Mouse (Mus musculus): ENCODE data around the gene 4930558C23Rik. TPM values are rescaled to one million over a fixed set of nuclear protein-coding genes. Genes with fewer than 3 reads are reported as not detected.
"Not testable (repeated sequence)": the region's sequence is repeated elsewhere in the genome, so short reads cannot be mapped to it uniquely, and the experiment has no call there.

4930558C23Rik gene
- not detected for total RNA-seq (2021)
- long read RNA-seq, experiment 1 = 0 reads
- long read RNA-seq, experiment 2 = 0 reads

- no peak for DNase-seq
Observed at GRCm38 (mm10) chr3:95402741-95403140, at the start of gene 4930558C23Rik. Gene 4930558C23Rik, minus strand, starts transcription at chr3:95402841.

GRCm38 (mm10) chr3:95450915-95451314, 48.3 kb upstream of the 4930558C23Rik start:
- DNase-seq = no peak

DNA sequence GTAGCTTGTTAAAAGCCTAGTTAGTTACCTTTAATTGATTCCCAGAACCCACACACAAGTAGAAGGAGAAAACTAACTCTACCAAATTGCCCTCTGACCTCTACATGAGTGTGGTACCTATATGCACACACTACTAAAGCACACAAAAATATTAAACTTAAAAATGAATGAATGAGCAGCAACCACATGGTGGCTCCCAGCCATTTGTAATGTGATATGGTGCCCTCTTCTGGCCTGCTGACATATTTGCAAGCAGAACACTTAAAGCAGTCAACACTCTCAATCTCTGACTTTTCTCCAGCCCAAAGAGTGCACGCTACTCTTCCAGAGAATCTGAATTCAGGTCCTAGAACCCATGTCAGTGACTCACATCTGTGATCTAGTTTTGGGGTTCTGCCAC, 47.8 kb upstream of the 4930558C23Rik start:
- peak; percentile 24 for DNase-seq

DNA sequence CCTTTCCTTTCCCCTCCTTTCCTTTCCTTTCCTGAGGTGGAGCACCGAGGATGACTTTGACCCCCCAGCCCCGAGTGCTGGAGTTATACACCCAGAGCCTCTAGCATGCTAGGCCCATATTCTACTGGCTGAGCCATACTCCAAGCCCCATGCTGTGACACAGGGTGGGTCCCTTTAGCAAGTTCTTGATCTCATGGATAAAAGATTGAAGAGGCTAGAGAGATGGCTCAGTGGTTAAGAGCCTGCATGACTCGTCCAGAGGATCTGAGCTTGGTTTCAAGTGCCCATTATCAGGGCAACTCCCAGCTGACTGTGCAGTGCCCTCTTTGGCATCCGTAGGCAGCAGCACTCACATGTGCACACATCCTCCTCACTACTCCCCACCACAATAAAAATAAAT, 42.7 kb upstream of the 4930558C23Rik start:
- no peak for DNase-seq

- DNase-seq = no peak
Observed at GRCm38 (mm10) chr3:95442406-95443117, 39.9 kb upstream of the 4930558C23Rik start.

DNA sequence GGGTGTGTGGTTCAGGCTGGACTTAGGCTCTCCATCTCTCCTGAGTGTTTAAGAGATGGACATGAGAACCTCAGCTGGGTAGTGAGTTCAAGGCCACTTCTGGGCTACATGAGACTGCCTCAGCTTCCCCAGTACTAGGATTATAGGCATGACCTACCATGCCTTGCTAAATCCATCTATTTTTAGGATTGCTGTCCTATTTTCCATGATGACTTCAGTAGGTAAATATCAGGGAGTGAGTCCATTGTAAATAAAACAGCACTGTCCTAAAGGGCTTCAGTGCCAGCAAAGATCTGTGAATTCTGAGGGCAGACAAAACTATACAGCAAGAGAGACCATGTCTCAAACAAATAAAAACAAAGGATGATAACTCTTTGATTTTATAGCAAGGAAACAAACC, 37.0 kb upstream of the 4930558C23Rik start:
- DNase-seq = no peak

DNA sequence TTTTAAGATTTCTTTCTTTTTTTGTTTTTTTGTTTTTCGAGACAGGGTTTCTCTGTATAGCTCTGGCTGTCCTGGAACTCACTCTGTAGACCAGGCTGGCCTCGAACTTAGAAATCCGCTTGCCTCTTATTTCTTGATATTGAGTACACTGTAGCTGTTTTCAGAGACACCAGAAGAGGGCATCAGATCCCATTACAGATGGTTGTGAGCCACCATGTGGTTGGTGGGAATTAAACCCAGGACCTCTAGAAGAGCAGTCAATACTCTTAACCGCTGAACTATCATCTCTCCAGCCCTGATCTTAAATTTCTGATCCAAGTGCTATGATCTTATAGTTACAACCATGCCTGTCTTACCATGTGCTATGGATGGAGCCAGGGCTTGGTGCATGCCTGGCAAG, 36.0 kb upstream of the 4930558C23Rik start:
- not testable (repeated sequence) for DNase-seq

DNA sequence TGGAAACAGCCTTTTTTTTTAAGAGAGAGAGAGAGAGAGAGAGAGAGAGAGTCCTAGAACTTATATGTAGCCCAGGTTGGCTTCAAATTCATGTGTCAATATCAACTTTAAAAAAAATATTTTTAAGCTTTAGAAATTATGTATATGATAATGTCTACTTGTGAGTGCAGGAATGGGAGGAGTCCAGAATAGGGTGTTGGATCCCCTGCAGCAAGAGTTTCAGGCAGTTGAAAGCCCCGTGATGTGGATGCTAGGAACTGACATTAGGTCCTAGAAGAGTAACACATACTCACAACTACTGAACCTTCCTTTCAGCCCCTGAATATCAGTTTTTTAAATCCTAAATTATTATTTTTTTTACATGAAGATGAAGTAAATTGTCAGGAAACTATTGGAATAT, 32.9 kb upstream of the 4930558C23Rik start:
- DNase-seq = no peak

GRCm38 (mm10) chr3:95434983-95435370, 32.3 kb upstream of the 4930558C23Rik start:
- no peak for DNase-seq

GRCm38 (mm10) chr3:95434136-95434982, 31.7 kb upstream of the 4930558C23Rik start, which contains the start of gene Arnt:
Gene Arnt, plus strand, starts transcription at chr3:95434388.
- peak; percentile 82 for DNase-seq

DNA sequence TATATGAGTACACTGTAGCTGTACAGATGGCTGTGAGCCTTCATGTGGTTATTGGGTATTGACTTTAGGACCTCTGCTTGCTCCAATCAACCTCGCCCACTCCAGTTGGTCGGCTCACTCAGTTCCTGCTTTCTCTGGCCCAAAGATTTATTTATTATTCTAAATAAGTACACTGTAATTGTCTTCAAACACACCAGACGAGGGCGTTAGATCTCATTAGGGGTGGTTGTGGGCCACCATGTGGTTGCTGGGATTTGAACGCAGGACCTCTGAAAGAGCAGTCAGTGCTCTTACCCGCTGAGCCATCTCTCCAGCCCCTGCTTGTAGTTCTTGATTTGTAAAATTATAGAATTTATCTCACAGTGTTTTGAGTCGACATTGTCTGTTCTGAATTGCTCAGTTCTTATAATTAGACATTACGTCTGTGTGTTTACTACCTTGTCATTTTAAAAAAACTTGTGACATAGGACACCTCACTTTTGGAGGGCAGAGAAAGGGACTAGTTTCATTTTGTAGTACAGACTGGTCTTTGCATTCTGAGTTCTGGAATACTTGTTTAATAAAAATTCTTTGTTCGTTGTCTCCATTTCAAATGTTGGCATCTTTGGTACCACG, 30.8 kb upstream of the 4930558C23Rik start:
- DNase-seq = no peak

DNA sequence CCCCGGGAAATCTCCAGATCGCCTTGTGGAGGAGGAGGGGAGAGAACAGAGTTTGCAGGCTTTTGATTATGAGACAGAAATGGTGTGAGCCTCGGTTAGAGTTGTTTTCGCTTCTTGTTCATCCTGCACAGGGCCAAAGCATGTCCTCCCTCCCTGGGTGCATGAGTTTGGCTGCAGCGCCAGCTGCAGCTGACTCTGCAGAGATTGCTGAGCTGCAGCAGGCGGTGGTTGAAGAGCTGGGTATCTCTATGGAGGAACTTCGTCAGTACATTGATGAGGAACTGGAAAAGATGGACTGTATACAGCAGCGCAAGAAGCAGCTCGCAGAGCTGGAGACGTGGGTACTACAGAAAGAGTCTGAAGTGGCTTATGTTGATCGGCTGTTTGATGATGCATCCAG, 25.8 kb upstream of the 4930558C23Rik start:
- DNase-seq = not testable (repeated sequence)

DNA sequence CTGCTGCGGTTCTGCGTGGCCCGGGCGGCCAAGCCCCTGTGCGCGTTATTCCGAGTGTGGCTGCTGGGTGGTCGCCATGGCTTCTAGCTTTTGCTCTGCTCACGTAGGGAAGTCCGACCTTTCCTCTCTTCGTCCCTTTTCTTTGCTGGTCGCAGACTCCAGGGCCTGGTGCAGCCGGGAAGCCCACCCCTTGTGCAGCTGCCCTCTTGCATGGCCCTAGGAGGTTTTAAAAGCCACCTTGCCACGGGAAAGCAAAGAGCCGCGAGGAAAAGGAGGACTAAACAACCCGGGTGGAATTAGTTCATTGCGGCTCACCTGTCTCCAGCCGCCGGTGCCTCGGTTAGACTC, 25.2 kb upstream of the 4930558C23Rik start:
- DNase-seq = peak; percentile 16

GRCm38 (mm10) chr3:95427117-95427890, 24.7 kb upstream of the 4930558C23Rik start:
- DNase-seq = not testable (repeated sequence)

DNA sequence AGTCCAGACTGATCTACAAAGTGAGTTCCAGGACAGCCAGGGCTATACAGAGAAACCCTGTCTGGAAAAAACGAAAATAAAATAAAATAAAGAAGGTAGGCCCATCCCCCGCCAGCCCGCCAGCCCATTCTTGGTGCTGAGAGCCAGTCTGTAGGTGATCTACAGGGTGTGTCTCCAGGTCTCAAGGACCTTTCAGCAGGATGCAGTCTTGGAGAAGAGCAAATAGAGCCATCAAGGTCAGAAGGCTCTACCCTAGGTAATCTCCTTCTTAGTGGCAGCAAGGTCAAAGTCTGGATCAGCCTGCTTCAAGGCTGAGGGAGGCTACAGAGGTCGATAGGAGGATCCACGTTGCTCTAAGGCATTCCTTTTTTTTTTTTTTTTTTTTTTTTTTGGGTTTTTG, 23.8 kb upstream of the 4930558C23Rik start:
- DNase-seq = not testable (repeated sequence)

- no peak for DNase-seq
Observed at GRCm38 (mm10) chr3:95417866-95418265, 15.2 kb upstream of the 4930558C23Rik start.

- no peak for DNase-seq
Observed at GRCm38 (mm10) chr3:95412268-95412667, 9.6 kb upstream of the 4930558C23Rik start.

GRCm38 (mm10) chr3:95408852-95409251, 6.2 kb upstream of the 4930558C23Rik start:
- no peak for DNase-seq

- no peak for DNase-seq
Observed at GRCm38 (mm10) chr3:95407728-95408127, 5.1 kb upstream of the 4930558C23Rik start.

DNA sequence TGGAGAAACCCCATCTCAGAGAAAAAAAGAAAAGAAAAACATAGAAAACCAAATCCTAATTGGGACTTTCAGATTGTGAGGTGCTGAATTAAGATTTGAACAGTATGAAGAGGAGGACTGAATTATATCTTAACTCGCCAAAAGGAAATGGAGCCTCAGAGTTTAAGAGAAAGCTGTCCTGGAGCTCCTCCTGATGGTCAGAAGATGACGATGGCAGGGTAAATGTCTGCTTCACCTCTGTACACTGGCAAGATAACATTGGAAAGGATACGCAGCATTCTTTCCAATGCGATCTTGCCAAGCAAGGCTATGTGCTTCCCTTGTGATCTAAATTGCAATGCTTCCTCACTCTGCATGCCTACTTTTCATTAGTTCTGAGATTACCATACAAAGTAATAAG, 8.3 kb downstream of the 4930558C23Rik start:
- no peak for DNase-seq

DNA sequence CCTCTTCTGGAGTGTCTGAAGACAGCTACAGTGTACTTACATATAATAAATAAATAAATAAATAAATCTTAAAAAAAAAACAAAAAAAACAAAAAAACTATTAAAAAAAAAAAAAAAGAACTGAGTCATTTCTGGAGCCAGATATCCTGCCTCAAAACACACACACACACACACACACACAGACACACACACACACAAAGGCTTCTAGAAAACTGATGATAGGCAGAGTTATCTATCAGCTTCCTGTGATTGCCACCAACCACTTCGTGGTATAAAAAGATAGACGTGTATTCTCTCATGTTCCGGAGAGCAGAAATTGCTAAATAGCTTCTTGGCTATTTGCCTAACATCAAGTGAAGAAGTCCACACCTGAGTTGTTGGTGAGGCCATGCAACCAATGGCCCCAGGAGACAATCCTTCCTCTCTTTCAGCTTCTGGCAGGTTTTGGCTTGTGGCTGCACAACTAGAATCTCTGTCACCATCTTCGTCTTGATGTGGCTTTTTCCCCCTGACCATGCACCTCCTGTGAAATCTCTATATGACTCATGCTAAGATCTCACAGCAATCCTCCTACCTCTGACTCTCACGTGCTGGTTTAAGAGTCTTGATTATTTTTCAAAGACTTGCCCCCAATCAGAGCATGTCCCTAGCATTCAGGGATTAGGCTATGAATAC, 17.1 kb downstream of the 4930558C23Rik start:
- DNase-seq = no peak

DNA sequence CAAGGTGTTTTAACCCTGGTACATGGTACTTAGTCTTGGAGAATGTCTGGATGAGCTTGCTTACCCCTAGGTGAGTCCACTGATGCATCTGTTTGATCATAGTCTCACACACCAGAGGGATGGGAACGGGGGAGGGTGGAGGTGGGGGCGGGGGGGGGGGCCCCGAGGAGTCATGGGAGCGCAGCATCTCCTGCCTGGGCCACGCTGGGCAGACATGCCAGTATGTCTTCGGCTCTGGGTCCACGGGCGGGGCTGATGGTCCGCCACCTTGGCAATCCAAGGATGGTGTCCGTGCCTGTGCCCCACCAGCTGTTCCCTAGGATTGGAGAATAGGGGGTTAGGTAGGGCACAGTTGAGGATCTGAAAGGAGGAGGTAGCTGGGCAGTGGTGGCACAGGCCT, 29.4 kb downstream of the 4930558C23Rik start:
- no peak for DNase-seq

Data from gastrocnemius, postnatal 10 days (tissue).